Mouse (Mus musculus) limb, embryonic 11.5 days (tissue): ENCODE measurements around the gene Ldhb. TPM values are rescaled to one million over a fixed set of nuclear protein-coding genes. Genes with fewer than 3 reads are reported as not detected.

ENCODE experiments used
- ATAC-seq: fragments of 200-750 bp; cut with Nextera tagmentation; 2 replicates; pipeline ENCODE4 v1.8.0; 2017; ENCODE audit warnings: low read depth; ENCODE audit not compliant: insufficient number of reproducible peaks, low FRiP score, low TSS enrichment
- DNase-seq: peaks from one replicate; pipeline ENCODE4 v3.0.0-alpha.2; 2015; ENCODE audit warnings: low spot score
- H3K27ac ChIP-seq: fragments of 300-500 bp; sonication (generic); replicated peaks from 2 replicates; pipeline ENCODE4 v1.5.1; 2014; ENCODE audit warnings: low read depth, mild to moderate bottlenecking, low read length
- H3K27me3 ChIP-seq: fragments of 300-500 bp; sonication (generic); 2 replicates; pipeline ENCODE4 v1.6.1; 2014; ENCODE audit warnings: mild to moderate bottlenecking, low read length, mixed read lengths; ENCODE audit not compliant: control insufficient read depth, insufficient read depth
- H3K36me3 ChIP-seq: fragments of 300-500 bp; sonication (generic); 2 replicates; pipeline ENCODE4 v1.6.1; 2014; ENCODE audit warnings: mild to moderate bottlenecking, low read length, moderate library complexity, mixed read lengths; ENCODE audit not compliant: control insufficient read depth, insufficient read depth
- H3K4me1 ChIP-seq: fragments of 300-500 bp; sonication (generic); 2 replicates; pipeline ENCODE4 v1.6.1; 2014; ENCODE audit warnings: low read length, mixed read lengths; ENCODE audit not compliant: control insufficient read depth, insufficient read depth
- H3K4me2 ChIP-seq: fragments of 300-500 bp; sonication (generic); 2 replicates; pipeline ENCODE4 v1.6.1; 2014; ENCODE audit warnings: low read depth, mild to moderate bottlenecking, moderate library complexity; ENCODE audit not compliant: severe bottlenecking
- H3K4me3 ChIP-seq: fragments of 300-500 bp; sonication (generic); 2 replicates; pipeline ENCODE4 v1.5.1; 2014; ENCODE audit warnings: low read depth, low read length
- H3K9ac ChIP-seq: fragments of 300-500 bp; sonication (generic); 2 replicates; pipeline ENCODE4 v1.6.1; 2014; ENCODE audit warnings: mild to moderate bottlenecking, low read length
- H3K9me3 ChIP-seq: fragments of 300-500 bp; sonication (generic); 2 replicates; pipeline ENCODE4 v1.6.1; 2016; ENCODE audit warnings: low read length; ENCODE audit not compliant: control insufficient read depth
- WGBS: fragments of 180-500 bp; shearing (Covaris S2); extraction: QIAGEN DNeasy Blood & Tissue Kit; methylation state at CpG from one replicate; pipeline ENCODE4 v1.1.7; 2014; 5-methylcytosine and 5-hydroxymethylcytosine counted together
- polyA plus RNA-seq: library from polyadenylated mRNA; unstranded; fragments of >200 nt; fragmentation: Nextera tagmentation; extraction: Ambion mirVana; gene quantifications from 2 replicates; pipeline ENCODE4 v1.2.1, GENCODE M21; 2014

Ldhb gene
- polyA plus RNA-seq, 1 experiment from 2014 or later = 564 TPM

DNA sequence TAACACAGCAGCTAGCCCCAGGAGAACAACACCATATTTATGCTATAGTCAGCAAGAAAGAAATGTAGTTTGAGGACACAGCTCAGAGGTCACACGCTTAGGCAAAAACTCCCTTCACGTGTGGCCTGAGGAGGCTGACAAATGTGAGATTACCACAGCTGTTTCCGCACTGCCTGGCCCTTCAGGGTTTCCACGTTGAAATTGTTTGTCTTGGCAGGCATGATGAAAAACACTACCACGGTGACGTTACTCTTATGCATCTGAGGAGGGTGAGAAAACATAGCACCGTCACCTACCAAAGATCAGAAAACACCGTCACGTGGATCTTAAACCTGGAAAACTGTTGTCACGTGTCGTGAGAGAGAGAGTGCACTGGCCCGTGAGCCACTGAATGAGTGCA is 56.4 kb downstream of the Ldhb start:
- no peaks in the 10 kb centered on the region for H3K27me3 ChIP-seq
- H3K9ac ChIP-seq = no peak overlapping the region
- no peak overlapping the region for H3K27ac ChIP-seq
- H3K4me2 ChIP-seq = no peak overlapping the region
- 80% methylated on average over 12 of the region's 12 CpGs for WGBS
- no peak overlapping the region for H3K4me3 ChIP-seq
- no peaks in the 10 kb centered on the region for H3K36me3 ChIP-seq
- DNase-seq = no peak
- no peaks in the 10 kb centered on the region for H3K4me1 ChIP-seq
- ATAC-seq = no peak
- no peaks in the 10 kb centered on the region for H3K9me3 ChIP-seq

Other genes starting within 250 kb of the Ldhb start
- not detected in 2 replicates for gene Iapp, start 209.5 kb downstream of the Ldhb start, polyA plus RNA-seq
- gene Slco1a5, start 185.0 kb downstream of the Ldhb start, polyA plus RNA-seq = not detected in 2 replicates
- gene Pyroxd1, start 162.3 kb downstream of the Ldhb start, polyA plus RNA-seq = 16.0 and 16.3 TPM in 2 replicates
- gene Recql, start 120.9 kb downstream of the Ldhb start, polyA plus RNA-seq = 32.0 and 32.3 TPM in 2 replicates
- 126 and 130 TPM in 2 replicates for gene Golt1b, start 120.7 kb downstream of the Ldhb start, polyA plus RNA-seq
- gene Spx, start 94.5 kb downstream of the Ldhb start, polyA plus RNA-seq = 0.52 and 0.65 TPM in 2 replicates
- not detected in 2 replicates for gene Gys2, start 34.8 kb downstream of the Ldhb start, polyA plus RNA-seq
- gene Kcnj8, start 63.7 kb upstream of the Ldhb start, polyA plus RNA-seq = 0.13 and 0.19 TPM in 2 replicates
- 0.47 and 0.77 TPM in 2 replicates for gene Abcc9, start 194.4 kb upstream of the Ldhb start, polyA plus RNA-seq
- gene Cmas, start 248.7 kb upstream of the Ldhb start, polyA plus RNA-seq = 84.5 and 91.9 TPM in 2 replicates